Mouse (Mus musculus): ENCODE measurements around the gene Slc43a2.

Slc43a2 gene

DNA sequence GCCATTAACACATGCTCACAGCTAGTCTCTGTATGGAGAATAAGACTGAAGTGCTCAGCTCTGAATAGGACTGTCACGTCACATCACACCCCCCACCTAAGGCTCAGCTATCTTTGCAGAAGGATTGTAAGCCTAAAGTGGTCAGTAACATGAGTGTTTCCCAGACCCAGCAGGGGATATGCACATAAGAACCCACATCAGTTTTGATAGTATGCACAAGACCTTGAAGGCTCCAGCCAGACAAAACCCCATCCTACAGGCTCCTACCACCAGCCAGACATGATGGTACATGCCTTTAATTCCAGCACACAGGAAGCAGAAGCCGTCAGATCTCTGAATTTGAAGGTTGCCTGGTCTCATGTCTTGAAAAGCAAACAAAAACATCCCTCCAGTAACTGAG is 78.5 kb downstream of the Slc43a2 start:
- no peak for DNase-seq

DNA sequence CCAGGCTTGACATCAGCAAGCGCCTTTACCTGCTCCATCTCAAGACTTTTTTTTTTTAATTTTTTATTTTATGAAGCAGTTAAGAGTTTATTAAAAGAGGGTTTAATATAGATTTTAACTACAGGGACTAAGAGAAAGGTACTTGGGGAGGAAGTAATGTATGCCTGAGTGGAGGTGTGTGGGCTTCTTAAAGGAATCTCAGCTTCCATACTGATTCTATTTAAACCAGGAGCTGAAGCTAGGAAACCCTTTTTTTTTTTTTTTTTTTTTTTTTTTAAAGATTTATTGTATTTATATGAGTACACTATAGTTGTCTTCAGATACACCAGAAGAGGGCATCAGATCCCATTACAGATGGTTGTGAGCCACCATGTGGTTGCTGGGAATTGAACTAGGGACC is 83.3 kb downstream of the Slc43a2 start:
- DNase-seq, result no peak

DNA sequence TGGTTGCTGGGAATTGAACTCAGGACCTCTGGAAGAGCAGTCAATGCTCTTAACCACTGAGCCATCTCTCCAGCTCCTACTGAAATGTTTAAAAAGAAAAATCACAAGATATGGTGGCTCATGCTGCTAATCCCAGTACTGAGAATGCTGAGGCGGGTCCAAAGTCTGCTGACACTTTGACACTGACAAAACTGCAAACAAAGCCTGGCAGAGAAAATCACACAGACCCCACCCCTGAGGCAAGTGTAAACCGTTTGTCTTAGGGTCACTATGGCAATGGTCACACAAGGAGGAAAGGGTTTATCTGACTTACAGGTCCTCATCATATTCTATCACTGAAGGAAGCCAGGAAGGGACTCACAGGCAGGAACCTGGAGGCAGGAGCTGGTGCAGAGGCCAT is 84.1 kb downstream of the Slc43a2 start:
- no peak for DNase-seq

DNA sequence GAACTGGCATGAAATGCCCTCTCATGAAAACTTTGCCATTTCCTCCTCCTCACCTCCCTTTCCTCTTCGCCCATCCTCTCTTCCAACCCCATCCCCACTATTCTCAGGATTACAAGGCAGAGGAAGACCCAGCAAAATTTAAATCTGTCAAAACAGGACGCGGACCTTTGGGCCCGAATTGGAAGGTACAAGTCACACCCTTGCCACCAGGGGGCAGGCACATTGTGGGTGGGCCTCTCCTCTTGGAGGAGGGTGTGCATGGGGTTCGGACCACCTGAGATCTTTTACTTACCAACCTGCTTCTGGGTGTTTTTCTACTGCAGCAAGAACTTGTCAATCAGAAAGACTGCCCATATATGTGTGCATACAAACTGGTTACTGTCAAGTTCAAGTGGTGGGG is 87.6 kb downstream of the Slc43a2 start:
- peak in 1 of 2 experiments; percentile 60 for DNase-seq

DNA sequence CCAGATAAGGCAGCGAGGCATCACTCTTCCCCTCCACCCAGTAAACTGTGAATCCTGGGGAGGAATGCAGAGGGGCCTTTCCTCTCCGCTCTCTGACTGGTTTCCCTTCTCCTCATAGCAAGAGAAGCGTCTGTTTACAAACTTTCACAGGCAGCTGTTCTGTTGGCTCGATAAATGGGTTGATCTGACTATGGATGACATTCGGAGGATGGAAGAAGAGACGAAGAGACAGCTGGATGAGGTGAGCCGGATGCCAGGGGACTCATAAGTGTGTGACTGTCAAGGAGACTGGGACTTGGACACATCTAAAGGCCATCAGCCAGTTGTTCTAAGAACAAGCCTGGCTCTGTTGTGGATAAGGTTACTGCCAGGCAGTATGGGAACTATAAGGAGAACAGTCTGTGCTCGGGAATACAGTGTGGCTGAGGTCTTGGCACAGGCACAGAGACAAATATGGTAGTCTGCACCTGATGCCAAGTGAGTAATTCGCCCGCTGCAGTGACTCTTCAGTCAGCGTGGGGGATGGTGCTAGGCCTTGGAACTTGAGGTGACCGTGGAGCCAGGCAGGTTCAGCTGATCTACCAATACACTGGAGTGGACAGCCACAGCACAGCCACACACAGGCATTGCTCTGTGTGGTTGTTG is 88.8 kb downstream of the Slc43a2 start:
- no peak for DNase-seq

DNA sequence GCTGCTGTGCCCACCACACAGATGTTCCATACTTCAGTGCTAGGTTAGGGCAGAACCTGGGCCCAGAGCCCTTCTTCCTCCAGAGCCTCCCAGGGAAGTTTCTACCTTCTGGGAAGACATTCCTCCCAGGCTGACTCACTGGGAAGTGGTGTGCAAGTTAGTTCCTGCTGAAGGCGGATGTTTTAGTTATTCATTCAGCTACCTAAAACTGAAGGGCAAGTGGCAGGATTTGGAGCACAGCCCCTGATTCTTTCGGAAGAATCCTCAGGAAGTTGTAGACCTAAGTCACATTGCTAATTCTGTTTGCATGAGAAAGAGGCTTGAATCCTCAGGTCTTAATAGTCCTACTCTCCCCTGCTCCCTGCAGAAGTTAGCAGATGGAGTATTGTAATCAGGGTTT is 89.9 kb downstream of the Slc43a2 start:
- peak in 1 of 2 experiments; percentile 14 for DNase-seq

DNA sequence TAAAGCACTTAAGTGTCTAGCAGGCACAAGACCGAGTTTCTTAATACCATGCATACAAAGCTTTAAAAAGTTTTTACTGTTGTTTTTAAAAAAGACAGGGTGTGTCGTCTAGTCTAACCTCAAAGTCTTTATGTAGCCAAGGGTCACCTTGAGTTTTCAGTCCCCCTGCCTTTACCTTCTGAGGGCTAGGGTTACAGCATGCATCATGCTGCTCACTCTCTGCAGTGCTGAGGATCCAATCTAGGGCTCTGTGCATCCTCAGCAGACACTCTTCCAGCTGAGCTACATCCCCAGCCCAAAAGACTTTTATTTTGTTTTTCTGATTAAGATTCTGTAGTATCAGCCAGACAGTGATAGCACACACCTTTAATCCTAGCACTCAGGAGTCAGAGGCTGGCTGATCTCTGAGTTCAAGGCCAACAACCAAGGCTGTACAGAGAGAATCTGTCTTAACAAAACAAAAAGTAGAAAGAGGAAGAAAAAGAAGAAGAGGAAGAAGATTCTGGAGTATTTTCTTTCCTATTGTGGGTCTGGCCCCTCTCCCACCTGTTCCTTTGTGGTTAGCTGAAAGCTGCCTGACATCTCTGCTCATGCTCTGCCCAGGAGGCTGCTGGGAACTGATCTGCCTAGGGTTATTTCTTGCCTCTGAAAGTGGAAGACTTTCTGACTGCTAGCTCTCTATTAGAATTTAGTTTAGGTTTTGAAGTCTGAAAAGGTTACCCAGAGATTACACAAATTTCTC is 91.3 kb downstream of the Slc43a2 start:
- no peak for DNase-seq

DNA sequence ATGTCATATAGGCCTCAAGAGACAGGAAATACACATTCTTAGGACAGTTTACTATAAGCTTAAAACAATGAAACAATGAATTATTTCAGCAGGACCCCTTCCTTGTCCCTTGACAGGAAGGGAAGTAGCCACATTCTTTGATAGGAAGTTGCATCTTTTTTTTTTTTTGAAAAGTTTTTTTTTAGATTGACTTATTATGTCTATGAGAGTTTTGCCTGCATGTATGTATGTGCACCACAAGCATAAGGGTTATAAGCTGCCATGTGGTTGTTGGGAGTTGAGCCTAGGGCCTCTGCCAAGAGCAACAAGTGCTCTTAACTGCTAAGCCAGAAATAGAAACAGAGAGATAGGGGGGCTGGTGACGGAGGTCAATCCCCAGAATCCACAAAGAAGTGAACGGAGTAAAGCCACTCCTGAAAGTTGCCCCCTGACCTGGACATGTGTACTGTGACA is 92.6 kb downstream of the Slc43a2 start:
- no peak for DNase-seq

DNA sequence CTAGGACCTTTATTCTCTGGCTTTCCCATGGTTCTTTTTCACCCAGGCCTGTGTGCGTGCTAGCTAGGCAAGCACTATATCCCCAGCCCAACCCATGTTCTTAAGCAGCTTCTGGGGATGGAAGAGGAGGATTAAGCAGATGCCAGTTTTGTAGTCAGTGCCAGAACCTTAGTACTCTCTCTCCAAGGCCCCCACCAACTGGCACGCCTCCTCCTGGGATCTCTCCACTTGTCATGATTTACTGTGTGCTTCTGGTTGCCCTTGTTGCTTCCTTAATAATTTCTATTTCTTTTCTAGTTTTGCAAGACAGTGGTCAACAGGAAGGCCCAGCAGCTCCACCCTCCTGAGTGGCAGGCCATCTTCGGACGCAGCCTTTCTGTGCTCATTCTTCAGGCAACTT is 94.3 kb downstream of the Slc43a2 start:
- peak; percentile 57 to 60 for DNase-seq

Data from kidney, postnatal 36 days (tissue).